Mouse (Mus musculus): ENCODE data around the gene Mgat1.

Gene Mgat1

GRCm38 (mm10) chr11:49240874-49241273 is 3.1 kb upstream of the Mgat1 start:
- no peak for DNase-seq (ENCODE audit: extremely low spot score, low read depth, low spot score)

- no peak for DNase-seq (ENCODE audit: extremely low spot score, low read depth, low spot score)
Measured at GRCm38 (mm10) chr11:49241471-49241870, 2.5 kb upstream of the Mgat1 start.

GRCm38 (mm10) chr11:49242944-49243626 is 906 bp upstream of the Mgat1 start:
- DNase-seq (ENCODE audit: extremely low spot score, low read depth, low spot score), result no peak

- no peak for DNase-seq (ENCODE audit: extremely low spot score, low read depth, low spot score)
Measured at GRCm38 (mm10) chr11:49244595-49244930, 572 bp downstream of the Mgat1 start.

GRCm38 (mm10) chr11:49245176-49245575 is 1.2 kb downstream of the Mgat1 start:
- DNase-seq (ENCODE audit: extremely low spot score, low read depth, low spot score), result no peak

- DNase-seq (ENCODE audit: extremely low spot score, low read depth, low spot score), result no peak
Measured at GRCm38 (mm10) chr11:49245634-49246415, 1.8 kb downstream of the Mgat1 start.

- no peak for DNase-seq (ENCODE audit: extremely low spot score, low read depth, low spot score)
Measured at GRCm38 (mm10) chr11:49246523-49246922, 2.5 kb downstream of the Mgat1 start.

- no peak for DNase-seq (ENCODE audit: extremely low spot score, low read depth, low spot score)
Measured at GRCm38 (mm10) chr11:49247255-49247654, 3.3 kb downstream of the Mgat1 start.

GRCm38 (mm10) chr11:49248226-49248973 is 4.4 kb downstream of the Mgat1 start:
- no peak for DNase-seq (ENCODE audit: extremely low spot score, low read depth, low spot score)

- DNase-seq (ENCODE audit: extremely low spot score, low read depth, low spot score), result no peak
Measured at GRCm38 (mm10) chr11:49248974-49249700, 5.1 kb downstream of the Mgat1 start.

- no peak for DNase-seq (ENCODE audit: extremely low spot score, low read depth, low spot score)
Measured at GRCm38 (mm10) chr11:49249811-49250421, 5.9 kb downstream of the Mgat1 start.

GRCm38 (mm10) chr11:49250422-49251379 is 6.7 kb downstream of the Mgat1 start:
- DNase-seq (ENCODE audit: extremely low spot score, low read depth, low spot score), result peak; percentile 20

GRCm38 (mm10) chr11:49251380-49251761 is 7.4 kb downstream of the Mgat1 start:
- DNase-seq (ENCODE audit: extremely low spot score, low read depth, low spot score), result no peak

GRCm38 (mm10) chr11:49252048-49252447 is 8.1 kb downstream of the Mgat1 start:
- DNase-seq (ENCODE audit: extremely low spot score, low read depth, low spot score), result no peak

GRCm38 (mm10) chr11:49253035-49253434 is 9.0 kb downstream of the Mgat1 start:
- no peak for DNase-seq (ENCODE audit: extremely low spot score, low read depth, low spot score)

- no peak for DNase-seq (ENCODE audit: extremely low spot score, low read depth, low spot score)
Measured at GRCm38 (mm10) chr11:49259296-49259695, 15.3 kb downstream of the Mgat1 start.

- DNase-seq (ENCODE audit: extremely low spot score, low read depth, low spot score), result no peak
Measured at GRCm38 (mm10) chr11:49259829-49260228, 15.8 kb downstream of the Mgat1 start.

GRCm38 (mm10) chr11:49260598-49261312 is 16.8 kb downstream of the Mgat1 start:
- DNase-seq (ENCODE audit: extremely low spot score, low read depth, low spot score), result no peak

GRCm38 (mm10) chr11:49261313-49261855 is 17.4 kb downstream of the Mgat1 start:
- DNase-seq (ENCODE audit: extremely low spot score, low read depth, low spot score), result no peak

Data from hindlimb bud, embryonic 11.5 days (tissue).